ENCODE assay signal across 10 mouse cellular contexts in genomic region chr10:128587697-128588096, GRCm38 (mm10). TPM values are rescaled to one million over a fixed set of nuclear protein-coding genes. Genes with fewer than 3 reads are reported as not detected.
DNase-seq lines count a peak whose midpoint lies in the region; ATAC-seq and TF ChIP-seq lines count a peak whose summit lies in the region.
"Had no signal": no experiment of that assay in that cellular context is flagged by ENCODE, and none has a peak within 500 bp of the region (broad histone marks: within the 10 kb centered on the region; RNA-seq: fewer than 3 reads in every experiment).

No protein-coding gene starts in this region.

- TF ChIP-seq POLR2A in small intestine, adult 2 months (IDR thresholded peaks at IDR 0.05; ENCODE audit: low read depth, low read length): peak; percentile 69

- H3K27me3 ChIP-seq in hindbrain, embryonic 15.5 days: peaks cover 42% of the 10 kb centered on the region
- H3K27me3 ChIP-seq in hindbrain, embryonic 16.5 days (replicated peaks; ENCODE audit: control insufficient read depth, insufficient read depth, low read length): peaks cover 42% of the 10 kb centered on the region
- H3K27me3 ChIP-seq in embryonic facial prominence, embryonic 15.5 days: peaks cover 32% of the 10 kb centered on the region
- no peaks in the 10 kb centered on the region for H3K27me3 ChIP-seq in small intestine, adult 2 months (ENCODE audit: control insufficient read depth, insufficient read depth, low read length)

- peak; percentile 30 to 56 for DNase-seq in kidney, postnatal 4 days
- no peak for DNase-seq in gastrocnemius, postnatal 4 days (ENCODE audit: low spot score in 2 of 2)
- DNase-seq in spleen, adult 12 weeks (ENCODE audit: low spot score): no peak
- no peak for DNase-seq in cerebellum, adult 9-10 months
- DNase-seq: heart, adult 2 months; lung, postnatal 14 days had no signal

- no peaks in the 10 kb centered on the region for H3K9me3 ChIP-seq in hindbrain, embryonic 15.5 days
- H3K9me3 ChIP-seq in hindbrain, embryonic 16.5 days (ENCODE audit: control insufficient read depth, low read length): no peaks in the 10 kb centered on the region
- no peaks in the 10 kb centered on the region for H3K9me3 ChIP-seq in embryonic facial prominence, embryonic 15.5 days (replicated peaks)

- 54% methylated on average over 8 of the region's 8 CpGs for WGBS in hindbrain, embryonic 15.5 days
- 59% methylated on average over 8 of the region's 8 CpGs for WGBS in hindbrain, embryonic 16.5 days
- WGBS in embryonic facial prominence, embryonic 15.5 days: 27% methylated on average over 8 of the region's 8 CpGs
- WGBS in small intestine, adult 2 months: 15% methylated on average over 8 of the region's 8 CpGs

- H3K4me2 ChIP-seq in hindbrain, embryonic 15.5 days: no peak overlapping the region
- no peak overlapping the region for H3K4me2 ChIP-seq in hindbrain, embryonic 16.5 days (ENCODE audit: low read length)
- peak overlapping the region; percentile 83 for H3K4me2 ChIP-seq in embryonic facial prominence, embryonic 15.5 days (replicated peaks)

- peaks cover 18% of the 10 kb centered on the region for H3K4me1 ChIP-seq in hindbrain, embryonic 15.5 days (replicated peaks)
- peaks cover 9% of the 10 kb centered on the region for H3K4me1 ChIP-seq in hindbrain, embryonic 16.5 days (ENCODE audit: control insufficient read depth, insufficient read depth, low read depth, low read length)
- H3K4me1 ChIP-seq in embryonic facial prominence, embryonic 15.5 days: peaks cover 41% of the 10 kb centered on the region
- H3K4me1 ChIP-seq in small intestine, adult 2 months (ENCODE audit: control insufficient read depth, insufficient read depth, insufficient read length, low read length): peaks cover 19% of the 10 kb centered on the region

- no peak overlapping the region for H3K9ac ChIP-seq in hindbrain, embryonic 15.5 days
- no peak overlapping the region for H3K9ac ChIP-seq in hindbrain, embryonic 16.5 days (ENCODE audit: low read depth, low read length)
- no peak overlapping the region for H3K9ac ChIP-seq in embryonic facial prominence, embryonic 15.5 days

- TF ChIP-seq CTCF in small intestine, adult 2 months (IDR thresholded peaks at IDR 0.05; ENCODE audit: extremely low read depth, insufficient read length, insufficient replicate concordance, low read depth, low read length): no peak

- no peak overlapping the region for H3K27ac ChIP-seq in hindbrain, embryonic 15.5 days (replicated peaks)
- no peak overlapping the region for H3K27ac ChIP-seq in hindbrain, embryonic 16.5 days (ENCODE audit: low read depth, low read length)
- H3K27ac ChIP-seq in embryonic facial prominence, embryonic 15.5 days (replicated peaks): peak overlapping the region; percentile 92
- peak overlapping the region; percentile 95 for H3K27ac ChIP-seq in small intestine, adult 2 months (ENCODE audit: insufficient read depth, low read depth, low read length)
- H3K27ac ChIP-seq: heart, adult 2 months had no signal

- 0 out of 2 replicates have a peak, but pooled peaks have one; percentile 25 for ATAC-seq in hindbrain, embryonic 15.5 days (ENCODE audit: low FRiP score, low read depth)
- ATAC-seq in hindbrain, embryonic 16.5 days: no peak
- no peak for ATAC-seq in embryonic facial prominence, embryonic 15.5 days (ENCODE audit: insufficient number of reproducible peaks, low FRiP score, low TSS enrichment, low read depth)

- H3K4me3 ChIP-seq in hindbrain, embryonic 15.5 days: no peak overlapping the region
- no peak overlapping the region for H3K4me3 ChIP-seq in hindbrain, embryonic 16.5 days (ENCODE audit: low read length)
- H3K4me3 ChIP-seq in embryonic facial prominence, embryonic 15.5 days (replicated peaks): peak overlapping the region; percentile 64
- peak overlapping the region; percentile 88 for H3K4me3 ChIP-seq in small intestine, adult 2 months (ENCODE audit: low read depth, low read length)
- H3K4me3 ChIP-seq: heart, adult 2 months had no signal

- no peaks in the 10 kb centered on the region for H3K36me3 ChIP-seq in hindbrain, embryonic 15.5 days
- H3K36me3 ChIP-seq in hindbrain, embryonic 16.5 days (ENCODE audit: control insufficient read depth, insufficient read depth, low read length): no peaks in the 10 kb centered on the region
- H3K36me3 ChIP-seq in embryonic facial prominence, embryonic 15.5 days: no peaks in the 10 kb centered on the region
- peaks cover 25% of the 10 kb centered on the region for H3K36me3 ChIP-seq in small intestine, adult 2 months (ENCODE audit: control insufficient read depth, insufficient read depth, low read length)

RNA-seq across cellular contexts. Expression of gene Erbb3, which starts 1.8 kb away (rescaled TPM):
- 1.2 and 2.1 TPM in 2 replicates for polyA plus RNA-seq in hindbrain, embryonic 15.5 days (2015; fragmentation: Nextera tagmentation; extraction: Ambion mirVana)
- 1.3 and 1.6 TPM in 2 replicates for polyA plus RNA-seq in hindbrain, embryonic 16.5 days (2015; fragmentation: Nextera tagmentation; extraction: Ambion mirVana)
- polyA plus RNA-seq in embryonic facial prominence, embryonic 15.5 days (2015; fragmentation: Nextera tagmentation; extraction: Ambion mirVana): 23.9 and 25.8 TPM in 2 replicates
- polyA plus RNA-seq in small intestine, adult 2 months (2012; rRNA removed): 32.3 and 127 TPM in 2 replicates
- total RNA-seq in gastrocnemius, postnatal 4 days (2021): 10 to 100 TPM; 18.0 to 19.0 TPM

RNA-seq across cellular contexts. Expression of gene Pa2g4, which starts 21.9 kb away (rescaled TPM):
- 125 and 127 TPM in 2 replicates for polyA plus RNA-seq in hindbrain, embryonic 15.5 days (2015; fragmentation: Nextera tagmentation; extraction: Ambion mirVana)
- 128 and 130 TPM in 2 replicates for polyA plus RNA-seq in hindbrain, embryonic 16.5 days (2015; fragmentation: Nextera tagmentation; extraction: Ambion mirVana)
- polyA plus RNA-seq in embryonic facial prominence, embryonic 15.5 days (2015; fragmentation: Nextera tagmentation; extraction: Ambion mirVana): 186 and 189 TPM in 2 replicates
- 3.2 and 6.9 TPM in 2 replicates for polyA plus RNA-seq in small intestine, adult 2 months (2012; rRNA removed)
- 10 to 100 TPM; 84.8 to 91.4 TPM for total RNA-seq in gastrocnemius, postnatal 4 days (2021)

RNA-seq across cellular contexts. Expression of gene Rpl41, which starts 38.6 kb away (rescaled TPM):
- 2,263 and 2,497 TPM in 2 replicates for polyA plus RNA-seq in hindbrain, embryonic 15.5 days (2015; fragmentation: Nextera tagmentation; extraction: Ambion mirVana)
- 2,004 and 2,091 TPM in 2 replicates for polyA plus RNA-seq in hindbrain, embryonic 16.5 days (2015; fragmentation: Nextera tagmentation; extraction: Ambion mirVana)
- 4,202 and 4,259 TPM in 2 replicates for polyA plus RNA-seq in embryonic facial prominence, embryonic 15.5 days (2015; fragmentation: Nextera tagmentation; extraction: Ambion mirVana)
- polyA plus RNA-seq in small intestine, adult 2 months (2012; rRNA removed): 1,613 and 1,655 TPM in 2 replicates
- 1,000 to 10,000 TPM; 2,741 to 3,076 TPM for total RNA-seq in gastrocnemius, postnatal 4 days (2021)

RNA-seq across cellular contexts. Expression of gene Rps26, which starts 38.9 kb away (rescaled TPM):
- 359 and 409 TPM in 2 replicates for polyA plus RNA-seq in hindbrain, embryonic 15.5 days (2015; fragmentation: Nextera tagmentation; extraction: Ambion mirVana)
- polyA plus RNA-seq in hindbrain, embryonic 16.5 days (2015; fragmentation: Nextera tagmentation; extraction: Ambion mirVana): 296 and 313 TPM in 2 replicates
- polyA plus RNA-seq in embryonic facial prominence, embryonic 15.5 days (2015; fragmentation: Nextera tagmentation; extraction: Ambion mirVana): 833 and 868 TPM in 2 replicates
- polyA plus RNA-seq in small intestine, adult 2 months (2012; rRNA removed): 439 and 930 TPM in 2 replicates
- total RNA-seq in gastrocnemius, postnatal 4 days (2021): 100 to 1,000 TPM; 757 to 856 TPM

RNA-seq across cellular contexts. Expression of gene Zc3h10, which starts 40.1 kb away (rescaled TPM):
- polyA plus RNA-seq in hindbrain, embryonic 15.5 days (2015; fragmentation: Nextera tagmentation; extraction: Ambion mirVana): 18.2 and 20.0 TPM in 2 replicates
- 16.7 and 17.0 TPM in 2 replicates for polyA plus RNA-seq in hindbrain, embryonic 16.5 days (2015; fragmentation: Nextera tagmentation; extraction: Ambion mirVana)
- 15.8 and 16.0 TPM in 2 replicates for polyA plus RNA-seq in embryonic facial prominence, embryonic 15.5 days (2015; fragmentation: Nextera tagmentation; extraction: Ambion mirVana)
- 6.4 and 15.2 TPM in 2 replicates for polyA plus RNA-seq in small intestine, adult 2 months (2012; rRNA removed)
- total RNA-seq in gastrocnemius, postnatal 4 days (2021): 1 to 10 TPM; 6.7 to 9.9 TPM

Comparison
In these comparisons a context has a peak if more than half of its experiments do, and no peak if none do; other contexts are left out.
1. H3K27ac ChIP-seq: peak in embryonic facial prominence, embryonic 15.5 days (single experiment) and small intestine, adult 2 months (single experiment); none in hindbrain, embryonic 15.5 days (single experiment) and hindbrain, embryonic 16.5 days (single experiment).
2. H3K4me3 ChIP-seq: peak in embryonic facial prominence, embryonic 15.5 days (single experiment) and small intestine, adult 2 months (single experiment); none in hindbrain, embryonic 15.5 days (single experiment) and hindbrain, embryonic 16.5 days (single experiment).
3. DNase-seq: peak in kidney, postnatal 4 days (2 of 2); none in gastrocnemius, postnatal 4 days (0 of 2), spleen, adult 12 weeks (single experiment) and cerebellum, adult 9-10 months (single experiment).
4. RNA of gene Pa2g4, which starts 21.9 kb away (polyA plus RNA-seq): 186 to 189 TPM in embryonic facial prominence, embryonic 15.5 days, 128 to 130 TPM in hindbrain, embryonic 16.5 days and 125 to 127 TPM in hindbrain, embryonic 15.5 days; 3.2 to 6.9 TPM in small intestine, adult 2 months; every median in the first group is over 10 times any median in the second.